Mouse (Mus musculus): Measurements from ENCODE around the gene Lkaaear1. TPM values are rescaled to one million over a fixed set of nuclear protein-coding genes. Genes with fewer than 3 reads are reported as not detected.
A peak's percentile ranks its signal among the peaks of the same experiment; 100 is the strongest.

The Lkaaear1 gene
- polyA plus RNA-seq (2012; rRNA removed), result not detected in 2 replicates

- 55% methylated on average over 5 of the region's 5 CpGs for WGBS
- no peak for TF ChIP-seq POLR2A (IDR thresholded peaks at IDR 0.05; ENCODE audit: low read depth, low read length)
- H3K4me3 ChIP-seq (ENCODE audit: insufficient read depth, low read depth, low read length), result no peak within 1 kb of the TSS
- H3K36me3 ChIP-seq (ENCODE audit: control insufficient read depth, insufficient read depth, low read length), result no peaks in the 10 kb centered on the region
- no peak within 1 kb of the TSS for H3K27ac ChIP-seq (ENCODE audit: insufficient read depth, low read depth, low read length)
- no peak for DNase-seq
- H3K4me1 ChIP-seq (ENCODE audit: control insufficient read depth, insufficient read depth, low read length), result no peaks in the 10 kb centered on the region
- H3K27me3 ChIP-seq (replicated peaks; ENCODE audit: control insufficient read depth, insufficient read depth, low read length), result no peaks in the 10 kb centered on the region
Measured at GRCm38 (mm10) chr2:181698241-181698640, at the start of gene Lkaaear1. TSS of gene Lkaaear1 (minus strand) at chr2:181698442.

GRCm38 (mm10) chr2:181730051-181730450 is 31.8 kb upstream of the Lkaaear1 start:
- no peak overlapping the region for H3K27ac ChIP-seq (ENCODE audit: insufficient read depth, low read depth, low read length)
- no peak for TF ChIP-seq POLR2A (IDR thresholded peaks at IDR 0.05; ENCODE audit: low read depth, low read length)
- no peak for TF ChIP-seq CTCF (conservative IDR thresholded peaks at IDR 0.05; ENCODE audit: insufficient read depth, insufficient read length, low read depth, low read length)
- no peaks in the 10 kb centered on the region for H3K27me3 ChIP-seq (replicated peaks; ENCODE audit: control insufficient read depth, insufficient read depth, low read length)
- no peaks in the 10 kb centered on the region for H3K4me1 ChIP-seq (ENCODE audit: control insufficient read depth, insufficient read depth, low read length)
- H3K4me3 ChIP-seq (ENCODE audit: insufficient read depth, low read depth, low read length), result no peak overlapping the region
- no peak for DNase-seq
- 45% methylated on average over 3 of the region's 3 CpGs for WGBS
- no peaks in the 10 kb centered on the region for H3K36me3 ChIP-seq (ENCODE audit: control insufficient read depth, insufficient read depth, low read length)

- H3K4me1 ChIP-seq (ENCODE audit: control insufficient read depth, insufficient read depth, low read length), result no peaks in the 10 kb centered on the region
- H3K4me3 ChIP-seq (ENCODE audit: insufficient read depth, low read depth, low read length), result no peak overlapping the region
- no peak overlapping the region for H3K27ac ChIP-seq (ENCODE audit: insufficient read depth, low read depth, low read length)
- no peaks in the 10 kb centered on the region for H3K27me3 ChIP-seq (replicated peaks; ENCODE audit: control insufficient read depth, insufficient read depth, low read length)
- DNase-seq, result no peak
- TF ChIP-seq POLR2A (IDR thresholded peaks at IDR 0.05; ENCODE audit: low read depth, low read length), result no peak
- TF ChIP-seq CTCF (conservative IDR thresholded peaks at IDR 0.05; ENCODE audit: insufficient read depth, insufficient read length, low read depth, low read length), result no peak
- WGBS, result 50% methylated on average over 9 of the region's 9 CpGs
- no peaks in the 10 kb centered on the region for H3K36me3 ChIP-seq (ENCODE audit: control insufficient read depth, insufficient read depth, low read length)
Measured at GRCm38 (mm10) chr2:181727659-181728262, 29.5 kb upstream of the Lkaaear1 start.

- DNase-seq, result peak; percentile 24
- Histone ChIP-seq H3K4me1 (ENCODE audit: control insufficient read depth, insufficient read depth, low read length) (no peaks in the 10 kb centered on the region), H3K4me3 (ENCODE audit: insufficient read depth, low read depth, low read length) (no peak overlapping the region), H3K27me3 (replicated peaks; ENCODE audit: control insufficient read depth, insufficient read depth, low read length) (no peaks in the 10 kb centered on the region), H3K27ac (ENCODE audit: insufficient read depth, low read depth, low read length) (no peak overlapping the region), H3K36me3 (ENCODE audit: control insufficient read depth, insufficient read depth, low read length) (no peaks in the 10 kb centered on the region)
- 5% methylated on average over 3 of the region's 3 CpGs for WGBS
- TF ChIP-seq POLR2A (IDR thresholded peaks at IDR 0.05; ENCODE audit: low read depth, low read length) (no peak), CTCF (conservative IDR thresholded peaks at IDR 0.05; ENCODE audit: insufficient read depth, insufficient read length, low read depth, low read length) (peak; percentile 75)
Measured at GRCm38 (mm10) chr2:181722213-181722612, 24.0 kb upstream of the Lkaaear1 start.

GRCm38 (mm10) chr2:181721200-181721599 is 23.0 kb upstream of the Lkaaear1 start:
- DNase-seq, result no peak
- H3K4me3 ChIP-seq (ENCODE audit: insufficient read depth, low read depth, low read length), result no peak overlapping the region
- no peak for TF ChIP-seq POLR2A (IDR thresholded peaks at IDR 0.05; ENCODE audit: low read depth, low read length)
- TF ChIP-seq CTCF (conservative IDR thresholded peaks at IDR 0.05; ENCODE audit: insufficient read depth, insufficient read length, low read depth, low read length), result no peak
- no peaks in the 10 kb centered on the region for H3K4me1 ChIP-seq (ENCODE audit: control insufficient read depth, insufficient read depth, low read length)
- no peaks in the 10 kb centered on the region for H3K27me3 ChIP-seq (replicated peaks; ENCODE audit: control insufficient read depth, insufficient read depth, low read length)
- no peak overlapping the region for H3K27ac ChIP-seq (ENCODE audit: insufficient read depth, low read depth, low read length)
- H3K36me3 ChIP-seq (ENCODE audit: control insufficient read depth, insufficient read depth, low read length), result no peaks in the 10 kb centered on the region

DNA sequence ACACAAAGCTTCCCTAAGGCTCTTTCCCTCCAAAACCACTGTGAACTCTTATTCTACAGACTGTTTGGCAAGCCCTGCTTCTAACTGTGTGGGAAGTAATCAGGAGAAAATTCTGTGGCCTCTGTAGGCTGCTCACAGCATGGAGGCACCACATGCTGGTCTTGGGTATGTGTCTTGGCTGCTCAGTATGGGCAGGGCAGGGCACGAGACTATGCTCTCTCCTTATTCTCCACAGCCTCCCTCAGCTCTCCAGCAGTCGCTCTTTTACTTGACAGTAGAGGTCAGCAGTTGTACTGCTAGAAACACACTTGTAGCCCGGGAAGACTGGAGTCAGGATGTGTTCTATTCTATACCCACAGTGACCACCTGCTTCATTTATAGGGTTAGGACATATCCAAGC is 21.8 kb upstream of the Lkaaear1 start:
- no peak for DNase-seq
- Histone ChIP-seq H3K4me1 (ENCODE audit: control insufficient read depth, insufficient read depth, low read length) (no peaks in the 10 kb centered on the region), H3K27me3 (replicated peaks; ENCODE audit: control insufficient read depth, insufficient read depth, low read length) (no peaks in the 10 kb centered on the region), H3K27ac (ENCODE audit: insufficient read depth, low read depth, low read length) (no peak overlapping the region), H3K36me3 (ENCODE audit: control insufficient read depth, insufficient read depth, low read length) (no peaks in the 10 kb centered on the region), H3K4me3 (ENCODE audit: insufficient read depth, low read depth, low read length) (no peak overlapping the region)
- WGBS, result 23% methylated on average over 3 of the region's 3 CpGs
- no peak for TF ChIP-seq CTCF (conservative IDR thresholded peaks at IDR 0.05; ENCODE audit: insufficient read depth, insufficient read length, low read depth, low read length)
- no peak for TF ChIP-seq POLR2A (IDR thresholded peaks at IDR 0.05; ENCODE audit: low read depth, low read length)

DNA sequence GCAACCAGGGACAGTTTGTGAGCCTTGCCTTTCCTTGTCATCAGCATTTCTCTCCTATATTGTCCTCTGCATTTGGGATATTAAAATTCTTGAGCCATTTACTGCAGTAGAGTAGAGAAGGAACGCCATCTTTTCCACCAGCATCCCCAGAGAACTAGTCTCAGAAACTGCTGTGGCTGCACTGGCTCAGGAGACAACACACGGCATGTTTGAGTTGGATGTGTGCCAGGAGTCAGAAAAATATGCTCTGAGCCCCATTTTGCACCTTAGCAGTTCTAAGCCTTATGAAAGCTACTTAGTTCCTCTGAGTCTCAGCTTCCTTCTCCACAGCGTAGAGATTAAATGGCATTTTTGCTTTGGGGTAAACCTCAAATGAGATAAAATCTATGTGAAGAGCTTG is 18.7 kb upstream of the Lkaaear1 start:
- DNase-seq, result no peak
- Histone ChIP-seq H3K36me3 (ENCODE audit: control insufficient read depth, insufficient read depth, low read length) (no peaks in the 10 kb centered on the region), H3K4me3 (ENCODE audit: insufficient read depth, low read depth, low read length) (no peak overlapping the region), H3K27me3 (replicated peaks; ENCODE audit: control insufficient read depth, insufficient read depth, low read length) (no peaks in the 10 kb centered on the region), H3K4me1 (ENCODE audit: control insufficient read depth, insufficient read depth, low read length) (no peaks in the 10 kb centered on the region), H3K27ac (ENCODE audit: insufficient read depth, low read depth, low read length) (no peak overlapping the region)
- no peak for TF ChIP-seq CTCF (conservative IDR thresholded peaks at IDR 0.05; ENCODE audit: insufficient read depth, insufficient read length, low read depth, low read length)
- no peak for TF ChIP-seq POLR2A (IDR thresholded peaks at IDR 0.05; ENCODE audit: low read depth, low read length)
- whole genome bisulfite sequencing, result 43% methylated on average over 3 of the region's 3 CpGs

Measured in kidney, adult 2 months (tissue).